Mouse (Mus musculus): ENCODE data around the gene Spop.

DNA sequence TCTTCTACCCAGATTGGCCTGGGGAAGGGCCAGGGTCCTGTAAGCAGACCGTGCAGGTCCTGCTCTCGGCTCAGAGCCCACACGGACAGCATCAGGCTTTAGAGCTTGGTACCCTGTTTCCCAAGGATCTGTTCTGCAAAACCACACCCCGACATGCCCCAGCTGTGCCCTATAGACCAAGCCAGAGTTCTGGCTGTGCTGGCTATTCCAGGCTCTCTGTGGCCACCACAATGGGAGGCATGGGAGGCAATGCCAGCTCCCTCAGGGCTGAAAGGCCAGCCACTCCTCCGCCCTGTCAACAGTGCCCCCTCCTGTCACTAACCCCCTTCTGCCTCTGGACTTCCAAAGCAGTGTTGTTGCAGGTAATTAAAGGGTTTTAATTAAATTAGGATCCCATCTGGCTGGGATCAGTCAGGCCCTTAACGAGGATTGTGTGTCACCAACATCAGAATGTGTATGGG lies 90.4 kb downstream of the Spop start:
- TF ChIP-seq CTCF (IDR thresholded peaks at IDR 0.05; ENCODE audit: low read depth), result 0 out of 2 replicates have a peak, but pooled peaks have one; percentile 17
- TF ChIP-seq EP300 (optimal IDR thresholded peaks at IDR 0.05), result no peak
